In genomic region chr5:3845026-3845425, GRCm38 (mm10) we compare ENCODE assay signal across 8 mouse cellular contexts. TPM values are rescaled to one million over a fixed set of nuclear protein-coding genes. Genes with fewer than 3 reads are reported as not detected.
DNase-seq lines count a peak whose midpoint lies in the region; ATAC-seq and TF ChIP-seq lines count a peak whose summit lies in the region.

Gene Lrrd1, plus strand, starts transcription at chr5:3845173.

- peak within 1 kb of the TSS; percentile 15 for H3K4me3 ChIP-seq in kidney, postnatal 0 days (replicated peaks; ENCODE audit: low read depth, low read length)
- peak within 1 kb of the TSS; percentile 31 for H3K4me3 ChIP-seq in forebrain, embryonic 11.5 days (ENCODE audit: low read depth, low read length)
- peak within 1 kb of the TSS; percentile 34 for H3K4me3 ChIP-seq in limb, embryonic 11.5 days (ENCODE audit: low read depth, low read length)

- H3K27ac ChIP-seq in kidney, postnatal 0 days = no peak within 1 kb of the TSS
- no peak within 1 kb of the TSS for H3K27ac ChIP-seq in forebrain, embryonic 11.5 days (ENCODE audit: low read depth, low read length)
- H3K27ac ChIP-seq in limb, embryonic 11.5 days (replicated peaks; ENCODE audit: low read depth, low read length) = no peak within 1 kb of the TSS

- H3K36me3 ChIP-seq in kidney, postnatal 0 days (ENCODE audit: insufficient read depth, low read length) = no peaks in the 10 kb centered on the region
- no peaks in the 10 kb centered on the region for H3K36me3 ChIP-seq in forebrain, embryonic 11.5 days (ENCODE audit: control insufficient read depth, insufficient read depth, low read length)
- H3K36me3 ChIP-seq in limb, embryonic 11.5 days (ENCODE audit: control insufficient read depth, insufficient read depth, low read length) = no peaks in the 10 kb centered on the region

- peak; percentile 5 for DNase-seq in kidney, postnatal 0 days (ENCODE audit: low spot score)
- no peak for DNase-seq in kidney, adult 18-20 months
- peak; percentile 65 for DNase-seq in ZHBTc4 (ENCODE audit: low read depth, low spot score)
- peak; percentile 62 for DNase-seq in forebrain, embryonic 11.5 days (ENCODE audit: low spot score)
- peak; percentile 53 for DNase-seq in limb, embryonic 11.5 days (ENCODE audit: low spot score)
- peak; percentile 35 for DNase-seq in retina, embryonic 14.5 days (ENCODE audit: low spot score)
- DNase-seq in left cerebral cortex, adult 8-10 months (ENCODE audit: low spot score in 2 of 2) = no peak

- no peak for ATAC-seq in kidney, postnatal 0 days (replicated peaks; ENCODE audit: low FRiP score, low read depth)
- ATAC-seq in forebrain, embryonic 11.5 days (replicated peaks; ENCODE audit: low FRiP score) = peak; percentile 42; the same call in 1 of the 2 replicates
- ATAC-seq in limb, embryonic 11.5 days (ENCODE audit: insufficient number of reproducible peaks, low FRiP score, low TSS enrichment, low read depth) = no peak
- ATAC-seq in activated CD4-positive, CD25-positive, alpha-beta regulatory T cell, adult 4 months = no peak

- peak within 1 kb of the TSS; percentile 61 for H3K4me2 ChIP-seq in kidney, postnatal 0 days (ENCODE audit: low read length)
- peak within 1 kb of the TSS; percentile 59 for H3K4me2 ChIP-seq in forebrain, embryonic 11.5 days (ENCODE audit: low read depth, low read length, severe bottlenecking)
- H3K4me2 ChIP-seq in limb, embryonic 11.5 days (ENCODE audit: low read depth, severe bottlenecking) = peak within 1 kb of the TSS; percentile 71

- H3K9ac ChIP-seq in kidney, postnatal 0 days (ENCODE audit: low read depth, low read length) = peak within 1 kb of the TSS; percentile 48
- H3K9ac ChIP-seq in forebrain, embryonic 11.5 days (ENCODE audit: low read length) = peak within 1 kb of the TSS; percentile 59
- H3K9ac ChIP-seq in limb, embryonic 11.5 days (ENCODE audit: low read length) = peak within 1 kb of the TSS; percentile 53

- H3K9me3 ChIP-seq in kidney, postnatal 0 days (replicated peaks; ENCODE audit: low read length) = no peaks in the 10 kb centered on the region
- H3K9me3 ChIP-seq in forebrain, embryonic 11.5 days (ENCODE audit: control insufficient read depth, low read length) = no peaks in the 10 kb centered on the region
- no peaks in the 10 kb centered on the region for H3K9me3 ChIP-seq in limb, embryonic 11.5 days (ENCODE audit: control insufficient read depth, low read length)

- no peaks in the 10 kb centered on the region for H3K4me1 ChIP-seq in kidney, postnatal 0 days (replicated peaks; ENCODE audit: insufficient read depth, low read length)
- no peaks in the 10 kb centered on the region for H3K4me1 ChIP-seq in forebrain, embryonic 11.5 days (replicated peaks; ENCODE audit: control insufficient read depth, insufficient read depth, low read length)
- no peaks in the 10 kb centered on the region for H3K4me1 ChIP-seq in limb, embryonic 11.5 days (ENCODE audit: control insufficient read depth, insufficient read depth, low read length)

- 6% methylated on average over 24 of the region's 24 CpGs for WGBS in kidney, postnatal 0 days
- WGBS in forebrain, embryonic 11.5 days = 6% methylated on average over 24 of the region's 24 CpGs
- 4% methylated on average over 24 of the region's 24 CpGs for WGBS in limb, embryonic 11.5 days

- no peak for TF ChIP-seq CTCF in kidney, postnatal 0 days (IDR thresholded peaks at IDR 0.05; ENCODE audit: low read depth)

- no peaks in the 10 kb centered on the region for H3K27me3 ChIP-seq in kidney, postnatal 0 days (ENCODE audit: insufficient read depth, low read length)
- no peaks in the 10 kb centered on the region for H3K27me3 ChIP-seq in forebrain, embryonic 11.5 days (ENCODE audit: control insufficient read depth, insufficient read depth, low read length)
- H3K27me3 ChIP-seq in limb, embryonic 11.5 days (ENCODE audit: control insufficient read depth, insufficient read depth, low read length) = no peaks in the 10 kb centered on the region

RNA-seq across cellular contexts. Expression of gene Lrrd1, which starts in this region (rescaled TPM):
- not detected in 2 replicates for polyA plus RNA-seq in kidney, postnatal 0 days (2015; fragmentation: Nextera tagmentation; extraction: Ambion mirVana)
- polyA plus RNA-seq in forebrain, embryonic 11.5 days (2014; fragmentation: Nextera tagmentation; extraction: Ambion mirVana) = 0.09 and 0.16 TPM in 2 replicates
- 0.05 TPM in 1 of 2 replicates, not detected in the other for polyA plus RNA-seq in limb, embryonic 11.5 days (2014; fragmentation: Nextera tagmentation; extraction: Ambion mirVana)
- under 1 TPM in 1 of 2 experiments, not detected in 1; 0.20 TPM for polyA plus RNA-seq in activated CD4-positive, CD25-positive, alpha-beta regulatory T cell, adult 4 months (2017; shearing (Covaris generic))
- total RNA-seq in left cerebral cortex, adult 8-10 months (2022) = under 1 TPM in 3 of 4 experiments, not detected in 1; 0.14 to 0.40 (median 0.28) TPM

Comparison
In these comparisons a context has a peak if more than half of its experiments do, and no peak if none do; other contexts are left out.
1. Peak in DNase-seq, H3K4me3 ChIP-seq, H3K9ac ChIP-seq and H3K4me2 ChIP-seq in kidney, postnatal 0 days; RNA of the gene not detected or under 1 TPM.
2. Peak in DNase-seq, ATAC-seq, H3K4me3 ChIP-seq, H3K9ac ChIP-seq and H3K4me2 ChIP-seq in forebrain, embryonic 11.5 days; RNA of the gene not detected or under 1 TPM.
3. Peak in DNase-seq, H3K4me3 ChIP-seq, H3K9ac ChIP-seq and H3K4me2 ChIP-seq in limb, embryonic 11.5 days; RNA of the gene not detected or under 1 TPM.
4. DNase-seq: peak in ZHBTc4 (single experiment) and retina, embryonic 14.5 days (single experiment); none in kidney, adult 18-20 months (single experiment) and left cerebral cortex, adult 8-10 months (0 of 2).
5. Peak in every context shown above with its lines, with median percentiles within 50 percentile points of each other: H3K4me2 ChIP-seq, H3K4me3 ChIP-seq and H3K9ac ChIP-seq.